Mouse (Mus musculus) cerebellum, adult 2 months (tissue): ENCODE data around the gene Clic4.

Source experiments
- CTCF ChIP-seq: fragments of 200-500 bp; IDR thresholded peaks from 2 replicates; pipeline ENCODE4 v1.5.1; 2011; ENCODE audit warnings: low read depth, mild to moderate bottlenecking, control low read depth, low read length, moderate library complexity, borderline replicate concordance; ENCODE audit not compliant: insufficient read depth
- POLR2A ChIP-seq: fragments of 200-500 bp; IDR thresholded peaks from 2 replicates; pipeline ENCODE4 v1.6.1; 2011; ENCODE audit warnings: low read length, control low read depth, borderline replicate concordance; ENCODE audit not compliant: insufficient read depth

DNA sequence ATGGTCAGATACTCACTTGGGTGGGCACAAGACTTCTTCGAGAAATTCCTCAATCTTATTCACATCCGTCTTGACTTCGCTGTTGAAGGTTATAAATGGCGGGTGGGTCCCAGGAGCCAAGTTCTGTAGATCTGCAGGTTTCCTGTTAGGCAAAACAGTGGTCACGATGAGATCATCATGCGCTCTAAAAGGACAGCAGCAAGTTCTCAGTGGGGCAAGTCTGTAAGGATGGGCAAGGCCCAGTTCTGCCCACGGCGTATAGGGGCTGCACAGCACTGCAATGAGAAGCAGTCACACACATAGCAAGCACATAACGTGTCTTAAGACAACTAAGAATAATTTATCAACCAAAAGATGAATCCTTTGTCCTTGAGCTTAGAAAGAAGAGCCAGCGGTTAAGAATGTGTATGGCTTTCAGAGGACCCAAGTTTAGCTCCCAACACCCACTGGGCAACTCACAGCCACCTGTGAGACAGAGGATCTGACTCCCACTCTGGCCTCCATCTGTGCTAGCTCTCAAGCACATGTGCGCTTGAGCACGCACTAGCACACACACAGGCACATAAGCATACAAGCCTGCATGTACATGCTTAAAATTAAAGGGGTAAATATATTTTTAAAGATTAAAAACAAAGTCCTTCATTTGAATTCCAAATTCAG, 46.5 kb downstream of the Clic4 start:
- TF ChIP-seq POLR2A (no peak), CTCF (no peak)
